Mouse (Mus musculus) stomach, embryonic 15.5 days (tissue): ENCODE data around the gene Cidec. TPM values are rescaled to one million over a fixed set of nuclear protein-coding genes. Genes with fewer than 3 reads are reported as not detected.

Source experiments
- ATAC-seq: fragments of 200-750 bp; cut with Nextera tagmentation; 2 replicates; pipeline ENCODE4 v1.8.0; 2017; ENCODE audit warnings: low read depth, moderate number of reproducible peaks, moderate TSS enrichment; ENCODE audit not compliant: insufficient read depth, low FRiP score
- H3K27ac ChIP-seq: fragments of 300-500 bp; sonication (generic); 2 replicates; pipeline ENCODE4 v1.5.1; 2015; ENCODE audit warnings: mild to moderate bottlenecking, inconsistent platforms
- H3K27me3 ChIP-seq: fragments of 300-500 bp; sonication (generic); replicated peaks from 2 replicates; pipeline ENCODE4 v1.6.1; 2015; ENCODE audit warnings: inconsistent platforms
- H3K36me3 ChIP-seq: fragments of 300-500 bp; sonication (generic); 2 replicates; pipeline ENCODE4 v1.6.1; 2015; ENCODE audit warnings: inconsistent platforms
- H3K4me1 ChIP-seq: fragments of 300-500 bp; sonication (generic); 2 replicates; pipeline ENCODE4 v1.6.1; 2015; ENCODE audit warnings: inconsistent platforms
- H3K4me2 ChIP-seq: fragments of 300-500 bp; sonication (generic); 2 replicates; pipeline ENCODE4 v1.6.1; 2015; ENCODE audit warnings: mild to moderate bottlenecking, inconsistent platforms
- H3K4me3 ChIP-seq: fragments of 300-500 bp; sonication (generic); replicated peaks from 2 replicates; pipeline ENCODE4 v1.5.1; 2015; ENCODE audit warnings: inconsistent platforms
- H3K9ac ChIP-seq: fragments of 300-500 bp; sonication (generic); 2 replicates; pipeline ENCODE4 v1.6.1; 2015; ENCODE audit warnings: inconsistent platforms
- H3K9me3 ChIP-seq: fragments of 300-500 bp; sonication (generic); 2 replicates; pipeline ENCODE4 v1.6.1; 2016; ENCODE audit warnings: inconsistent platforms
- WGBS: fragments of 180-500 bp; shearing (Covaris S2); methylation state at CpG from one replicate; pipeline ENCODE4 v1.1.7; 2015; 5-methylcytosine and 5-hydroxymethylcytosine counted together
- polyA plus RNA-seq: library from polyadenylated mRNA; unstranded; fragments of >200 nt; fragmentation: Nextera tagmentation; extraction: Ambion mirVana; gene quantifications from 2 replicates; pipeline ENCODE4 v1.2.1, GENCODE M21; 2015

The Cidec gene
- polyA plus RNA-seq, 1 experiment from 2014 or later, result 2.3 TPM

GRCm38 (mm10) chr6:113469432-113469831, 33.9 kb upstream of the Cidec start:
- no peaks in the 10 kb centered on the region for H3K36me3 ChIP-seq
- H3K4me2 ChIP-seq, result peak overlapping the region; percentile 76
- no peaks in the 10 kb centered on the region for H3K9me3 ChIP-seq
- peak; percentile 64; the same call in 1 of the 2 replicates for ATAC-seq
- peak overlapping the region; percentile 1; the same call in 1 of the 2 replicates for H3K9ac ChIP-seq
- H3K27ac ChIP-seq, result no peak overlapping the region
- H3K27me3 ChIP-seq, result peaks cover 5% of the 10 kb centered on the region; the same call in 1 of the 2 replicates
- peaks cover 23% of the 10 kb centered on the region for H3K4me1 ChIP-seq
- peak overlapping the region; percentile 36 for H3K4me3 ChIP-seq
- 2% methylated on average over 31 of the region's 31 CpGs for WGBS

DNA sequence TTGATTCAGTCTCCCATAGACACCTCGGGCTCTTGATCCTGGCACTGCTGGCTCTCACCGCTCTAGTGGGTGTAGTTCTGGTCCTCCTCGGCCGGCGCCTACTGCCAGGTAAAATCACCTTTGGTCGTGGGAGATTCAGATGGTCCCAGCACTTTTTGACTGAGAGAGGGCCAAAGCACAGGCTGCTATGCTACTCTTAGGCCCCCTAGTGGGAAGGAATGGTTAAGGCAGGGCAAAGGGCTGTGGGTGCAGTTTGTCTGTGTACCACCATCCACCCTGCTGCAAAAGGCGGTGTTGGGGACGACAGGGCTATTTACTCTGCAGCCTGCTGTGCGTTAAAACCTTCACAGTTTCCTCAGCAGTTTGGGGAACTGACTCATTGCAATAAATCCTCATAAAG, 33.5 kb upstream of the Cidec start:
- 6% methylated on average over 9 of the region's 9 CpGs for WGBS
- ATAC-seq, result peak; percentile 27; the same call in 1 of the 2 replicates
- Histone ChIP-seq H3K9ac (0 out of 2 replicates have a peak overlapping the region, but pooled peaks have one; percentile 1), H3K27ac (no peak overlapping the region), H3K4me3 (peak overlapping the region; percentile 36), H3K4me2 (peak overlapping the region; percentile 76), H3K9me3 (no peaks in the 10 kb centered on the region), H3K27me3 (peaks cover 5% of the 10 kb centered on the region; the same call in 1 of the 2 replicates), H3K4me1 (peaks cover 23% of the 10 kb centered on the region), H3K36me3 (no peaks in the 10 kb centered on the region)

GRCm38 (mm10) chr6:113468512-113468911, 33.0 kb upstream of the Cidec start:
- Histone ChIP-seq H3K27me3 (peaks cover 5% of the 10 kb centered on the region; the same call in 1 of the 2 replicates), H3K4me3 (no peak overlapping the region), H3K4me2 (peak overlapping the region; percentile 76; the same call in 1 of the 2 replicates), H3K9me3 (no peaks in the 10 kb centered on the region), H3K9ac (no peak overlapping the region), H3K4me1 (peaks cover 23% of the 10 kb centered on the region), H3K27ac (no peak overlapping the region), H3K36me3 (no peaks in the 10 kb centered on the region)
- ATAC-seq, result no peak
- 71% methylated on average over 3 of the region's 3 CpGs for WGBS

DNA sequence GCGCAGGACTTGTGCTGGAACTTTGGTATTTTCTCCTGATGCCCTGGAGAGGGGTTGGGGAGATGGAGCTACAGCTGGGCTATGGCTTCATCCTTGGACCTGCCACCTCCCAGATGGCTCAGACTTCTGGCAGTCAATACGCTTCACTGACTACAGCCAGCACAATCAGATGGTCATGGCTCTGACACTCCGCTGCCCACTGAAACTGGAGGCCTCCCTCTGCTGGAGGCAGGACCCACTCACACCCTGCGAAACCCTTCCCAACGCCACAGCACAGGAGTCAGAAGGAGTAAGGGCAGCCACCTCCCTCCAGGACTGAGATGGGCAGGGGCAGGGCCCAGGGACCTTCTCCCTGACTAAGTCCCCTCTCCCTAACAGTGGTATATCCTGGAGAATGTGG, 30.0 kb upstream of the Cidec start:
- no peaks in the 10 kb centered on the region for H3K36me3 ChIP-seq
- H3K27ac ChIP-seq, result no peak overlapping the region
- no peak for ATAC-seq
- H3K9ac ChIP-seq, result no peak overlapping the region
- H3K4me1 ChIP-seq, result peaks cover 9% of the 10 kb centered on the region
- H3K4me3 ChIP-seq, result no peak overlapping the region
- H3K27me3 ChIP-seq, result peaks cover 5% of the 10 kb centered on the region; the same call in 1 of the 2 replicates
- 56% methylated on average over 5 of the region's 5 CpGs for WGBS
- H3K4me2 ChIP-seq, result no peak overlapping the region
- H3K9me3 ChIP-seq, result no peaks in the 10 kb centered on the region

DNA sequence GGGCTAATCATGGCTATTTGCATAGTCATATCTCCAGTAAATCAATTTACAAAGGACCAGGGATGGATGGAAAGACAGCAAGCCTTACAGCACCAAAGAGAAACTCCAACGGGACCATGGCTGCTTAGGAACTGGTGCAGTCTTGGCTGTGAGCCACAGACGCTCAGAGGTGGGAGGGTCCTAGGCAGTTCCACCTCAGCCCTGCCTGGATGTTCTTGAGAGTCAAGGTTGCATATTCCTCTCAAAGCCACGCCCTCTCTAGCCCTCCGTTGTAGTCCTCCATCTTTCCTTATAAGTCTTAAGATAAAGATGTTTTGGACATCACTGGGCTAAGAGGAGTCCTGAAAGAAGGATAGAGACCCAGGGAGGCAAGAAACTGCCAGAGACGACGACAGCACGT, 28.5 kb upstream of the Cidec start:
- H3K36me3 ChIP-seq, result no peaks in the 10 kb centered on the region

GRCm38 (mm10) chr6:113458635-113459034, 23.1 kb upstream of the Cidec start:
- H3K9ac ChIP-seq, result no peak overlapping the region
- peak overlapping the region; percentile 46 for H3K4me2 ChIP-seq
- no peaks in the 10 kb centered on the region for H3K36me3 ChIP-seq
- 0 out of 2 replicates have a peak, but pooled peaks cover 6% of the 10 kb centered on the region for H3K4me1 ChIP-seq
- H3K9me3 ChIP-seq, result no peaks in the 10 kb centered on the region
- 55% methylated on average over 10 of the region's 10 CpGs for WGBS
- peak overlapping the region; percentile 61 for H3K27ac ChIP-seq
- H3K27me3 ChIP-seq, result no peaks in the 10 kb centered on the region
- ATAC-seq, result peak; percentile 91
- H3K4me3 ChIP-seq, result peak overlapping the region; percentile 28

More for the DNA sequence above, 28.5 kb upstream of the Cidec start:
- no peaks in the 10 kb centered on the region for H3K9me3 ChIP-seq
- H3K4me2 ChIP-seq, result no peak overlapping the region
- ATAC-seq, result no peak
- H3K27ac ChIP-seq, result no peak overlapping the region
- no peaks in the 10 kb centered on the region for H3K27me3 ChIP-seq
- peaks cover 2% of the 10 kb centered on the region; the same call in 1 of the 2 replicates for H3K4me1 ChIP-seq
- H3K4me3 ChIP-seq, result no peak overlapping the region
- H3K9ac ChIP-seq, result no peak overlapping the region
- WGBS, result 58% methylated on average over 7 of the region's 7 CpGs

DNA sequence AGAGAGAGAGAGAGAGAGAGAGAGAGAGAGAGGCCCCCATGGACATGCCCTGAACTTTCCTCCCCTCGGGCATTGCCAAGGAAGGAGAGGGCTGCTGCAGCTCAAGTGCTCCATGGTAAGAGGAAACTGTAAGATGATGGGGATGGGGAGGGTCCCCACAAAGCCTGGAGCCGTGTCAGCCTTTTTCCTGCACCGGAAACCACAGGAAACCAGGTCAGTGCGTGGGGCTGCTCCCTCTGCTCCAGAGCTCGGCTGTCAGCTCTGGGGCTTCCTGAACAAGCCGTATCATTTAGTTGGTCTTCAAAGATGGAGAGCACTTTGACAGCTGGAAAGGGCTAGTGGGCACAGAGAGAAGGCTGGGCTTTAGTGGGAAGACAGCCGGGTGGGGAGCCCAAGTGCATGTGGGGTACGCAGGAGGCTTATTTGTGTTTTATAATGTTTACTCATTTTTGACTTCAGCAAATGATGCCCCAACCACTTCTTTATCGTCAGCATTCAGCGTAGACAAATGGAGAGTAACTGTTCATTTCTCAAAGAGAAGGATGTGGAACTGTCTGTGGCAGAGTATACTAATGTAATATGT, 22.5 kb upstream of the Cidec start, which contains the start of gene Il17re:
Gene Il17re (plus strand): TSS at position 533 of the 583 bp plus-strand sequence.
- no peak for ATAC-seq
- peak within 1 kb of the TSS; percentile 28 for H3K4me3 ChIP-seq
- H3K4me1 ChIP-seq, result 0 out of 2 replicates have a peak, but pooled peaks cover 6% of the 10 kb centered on the region
- H3K4me2 ChIP-seq, result peak within 1 kb of the TSS; percentile 46
- H3K9me3 ChIP-seq, result no peaks in the 10 kb centered on the region
- no peaks in the 10 kb centered on the region for H3K27me3 ChIP-seq
- WGBS, result 49% methylated on average over 10 of the region's 10 CpGs
- H3K27ac ChIP-seq, result peak within 1 kb of the TSS; percentile 61
- no peaks in the 10 kb centered on the region for H3K36me3 ChIP-seq
- H3K9ac ChIP-seq, result no peak within 1 kb of the TSS

DNA sequence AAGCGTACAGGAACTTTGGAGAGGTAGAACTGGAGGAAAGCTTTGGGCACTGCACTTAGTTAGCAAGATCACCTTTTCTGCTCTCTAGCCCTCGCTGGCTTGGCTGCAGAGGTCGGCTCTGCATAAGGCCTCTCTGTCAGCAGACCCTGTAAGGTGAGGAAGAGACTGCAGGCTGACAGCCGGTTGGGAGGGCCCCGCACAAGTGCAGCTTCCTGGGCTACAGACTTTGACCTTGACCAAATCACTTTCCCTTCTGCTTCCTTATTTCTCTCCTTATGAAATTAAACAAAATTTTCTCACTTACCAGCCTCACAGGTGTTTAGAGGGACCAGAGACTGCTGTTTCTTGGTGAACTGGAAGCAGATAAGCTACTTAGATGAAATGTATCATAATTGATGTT, 19.4 kb upstream of the Cidec start:
- no peak for ATAC-seq
- 58% methylated on average over 5 of the region's 5 CpGs for WGBS
- no peak overlapping the region for H3K4me3 ChIP-seq
- no peaks in the 10 kb centered on the region for H3K9me3 ChIP-seq
- H3K27me3 ChIP-seq, result no peaks in the 10 kb centered on the region
- H3K27ac ChIP-seq, result no peak overlapping the region
- H3K36me3 ChIP-seq, result no peaks in the 10 kb centered on the region
- H3K4me1 ChIP-seq, result peaks cover 9% of the 10 kb centered on the region; the same call in 1 of the 2 replicates
- H3K4me2 ChIP-seq, result no peak overlapping the region
- no peak overlapping the region for H3K9ac ChIP-seq

DNA sequence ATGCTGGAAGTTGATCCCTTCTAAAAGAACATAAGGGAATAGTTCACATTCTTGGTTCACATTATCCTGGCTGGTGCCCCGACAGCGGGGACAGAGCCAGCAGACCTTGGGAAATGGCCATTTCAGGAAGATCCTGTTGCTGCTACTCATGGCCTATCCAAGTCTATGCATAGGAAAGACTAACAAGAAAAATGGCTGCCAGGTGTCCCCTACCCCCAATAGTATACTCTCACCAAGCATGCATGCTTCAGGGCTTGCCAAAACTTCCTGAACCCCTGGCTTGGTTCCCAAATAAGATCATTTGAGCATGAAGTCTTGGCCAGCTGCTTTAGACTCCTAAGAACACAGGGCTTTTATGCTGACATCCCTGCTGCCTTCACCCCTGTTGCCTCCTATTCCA, 16.3 kb upstream of the Cidec start:
- Histone ChIP-seq H3K4me3 (no peak overlapping the region), H3K36me3 (peaks cover 21% of the 10 kb centered on the region), H3K27ac (no peak overlapping the region), H3K27me3 (no peaks in the 10 kb centered on the region), H3K9me3 (no peaks in the 10 kb centered on the region), H3K4me1 (peaks cover 3% of the 10 kb centered on the region; the same call in 1 of the 2 replicates), H3K9ac (no peak overlapping the region), H3K4me2 (no peak overlapping the region)
- no peak for ATAC-seq
- WGBS, result 70% methylated on average over 2 of the region's 2 CpGs

DNA sequence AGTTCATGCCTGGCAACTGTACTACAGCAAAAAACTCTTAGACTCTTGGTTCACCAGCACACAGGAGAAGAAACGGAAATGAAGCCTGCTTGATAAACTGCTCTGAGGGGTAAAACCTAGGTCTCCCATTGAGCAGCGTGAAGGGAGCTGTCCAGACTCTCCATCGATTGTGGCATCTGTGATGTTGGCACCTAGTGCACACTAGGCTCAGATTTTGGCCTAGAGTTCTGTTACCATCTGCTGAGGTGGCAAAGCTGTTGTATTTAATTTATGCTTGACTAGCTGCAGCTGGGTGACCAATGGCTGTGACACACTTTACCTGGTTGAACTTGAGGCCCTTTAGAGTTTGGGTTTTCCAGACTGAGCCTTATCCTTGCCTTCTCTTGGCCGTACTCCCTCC, 12.1 kb upstream of the Cidec start:
- 94% methylated on average over 4 of the region's 4 CpGs for WGBS
- no peaks in the 10 kb centered on the region for H3K27me3 ChIP-seq

GRCm38 (mm10) chr6:113444207-113444965, 8.8 kb upstream of the Cidec start:
- Histone ChIP-seq H3K4me3 (no peak overlapping the region), H3K36me3 (peaks cover 28% of the 10 kb centered on the region), H3K4me1 (no peaks in the 10 kb centered on the region), H3K9me3 (no peaks in the 10 kb centered on the region), H3K9ac (no peak overlapping the region), H3K27me3 (no peaks in the 10 kb centered on the region), H3K4me2 (no peak overlapping the region), H3K27ac (peak overlapping the region; percentile 54; the same call in 1 of the 2 replicates)
- ATAC-seq, result no peak
- WGBS, result 66% methylated on average over 8 of the region's 8 CpGs

More for the DNA sequence above, 12.1 kb upstream of the Cidec start:
- no peak for ATAC-seq
- H3K9ac ChIP-seq, result no peak overlapping the region
- H3K4me1 ChIP-seq, result peaks cover 3% of the 10 kb centered on the region; the same call in 1 of the 2 replicates
- peaks cover 28% of the 10 kb centered on the region for H3K36me3 ChIP-seq
- no peak overlapping the region for H3K4me3 ChIP-seq
- no peak overlapping the region for H3K27ac ChIP-seq
- H3K9me3 ChIP-seq, result no peaks in the 10 kb centered on the region
- H3K4me2 ChIP-seq, result no peak overlapping the region

- peaks cover 19% of the 10 kb centered on the region for H3K36me3 ChIP-seq
- peak overlapping the region; percentile 88 for H3K9ac ChIP-seq
- H3K4me2 ChIP-seq, result peak overlapping the region; percentile 79
- H3K4me3 ChIP-seq, result peak overlapping the region; percentile 99
- H3K4me1 ChIP-seq, result no peaks in the 10 kb centered on the region
- WGBS, result 41% methylated on average over 12 of the region's 12 CpGs
- H3K9me3 ChIP-seq, result no peaks in the 10 kb centered on the region
- ATAC-seq, result no peak
- peak overlapping the region; percentile 79; the same call in 1 of the 2 replicates for H3K27ac ChIP-seq
- H3K27me3 ChIP-seq, result no peaks in the 10 kb centered on the region
Measured at GRCm38 (mm10) chr6:113443091-113443490, 7.5 kb upstream of the Cidec start.
